Comparison of ENCODE assay signal across 8 mouse cellular contexts in the genomic region with DNA sequence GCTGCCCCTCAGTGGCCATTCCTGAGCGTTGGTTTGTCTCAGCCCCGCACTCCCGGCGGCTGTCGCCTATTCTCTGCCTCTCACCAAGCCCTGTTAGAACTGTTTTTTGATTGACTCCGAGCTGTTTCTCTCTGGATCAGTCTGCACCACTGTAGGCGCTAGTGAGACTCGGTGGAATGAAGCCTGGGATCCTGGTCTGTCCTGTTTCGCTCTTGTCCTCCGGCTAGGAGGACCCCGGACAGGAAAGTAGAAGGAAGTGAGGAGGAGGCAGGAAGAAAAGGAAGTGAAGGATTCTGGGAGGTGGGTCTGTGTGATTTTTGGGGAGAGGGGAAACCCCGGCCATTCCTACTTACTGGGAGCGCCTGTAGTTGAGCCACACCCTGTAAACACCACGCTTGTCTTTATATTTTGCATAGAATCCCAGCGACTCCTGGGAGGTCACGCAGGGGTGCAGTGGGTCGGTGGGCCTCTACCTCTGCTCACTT. TPM values are rescaled to one million over a fixed set of nuclear protein-coding genes. Genes with fewer than 3 reads are reported as not detected.
DNase-seq lines count a peak whose midpoint lies in the region; ATAC-seq lines count a peak whose summit lies in the region.

No protein-coding gene starts in this region.

- H3K9ac ChIP-seq in forebrain, embryonic 12.5 days: peak overlapping the region; percentile 80
- H3K9ac ChIP-seq in liver, embryonic 15.5 days: peak overlapping the region; percentile 72

- intact Hi-C loops in left cerebral cortex, postnatal 25 days (cut with DNase I): no loop called here
- intact Hi-C loops in left cerebral cortex, postnatal 14 days (cut with DNase I): loop anchor here (5.0 kb wide), 1 partner anchor 36 kb away; no protein-coding TSS in a partner anchor

- peak overlapping the region; percentile 69 for H3K4me2 ChIP-seq in forebrain, embryonic 12.5 days
- H3K4me2 ChIP-seq in liver, embryonic 15.5 days: peak overlapping the region; percentile 91

- H3K4me3 ChIP-seq in forebrain, embryonic 12.5 days (replicated peaks): peak overlapping the region; percentile 92
- peak overlapping the region; percentile 84 for H3K4me3 ChIP-seq in liver, embryonic 15.5 days (replicated peaks)

- H3K27ac ChIP-seq in forebrain, embryonic 12.5 days: peak overlapping the region; percentile 70
- peak overlapping the region; percentile 76 for H3K27ac ChIP-seq in liver, embryonic 15.5 days (replicated peaks)

- H3K27me3 ChIP-seq in forebrain, embryonic 12.5 days: peaks cover 34% of the 10 kb centered on the region
- H3K27me3 ChIP-seq in liver, embryonic 15.5 days: peaks cover 40% of the 10 kb centered on the region

- peak; percentile 42 to 69 for DNase-seq in left cerebral cortex, postnatal 25 days (ENCODE audit: low spot score in 2 of 2)
- DNase-seq in left cerebral cortex, postnatal 14 days (ENCODE audit: low spot score in 2 of 2): no peak
- peak; percentile 83 for DNase-seq in brain, adult 2 months (ENCODE audit: low read depth, low spot score)
- peak; percentile 74 for DNase-seq in induced T-regulatory cell, adult 2 months (ENCODE audit: low read depth)
- peak; percentile 79 for DNase-seq in neural tube, embryonic 10.5 days (ENCODE audit: extremely low spot score, low spot score)
- no peak for DNase-seq in layer of hippocampus, adult 9-10 months (ENCODE audit: low spot score)

- WGBS in forebrain, embryonic 12.5 days: under 1% methylated on average over 17 of the region's 17 CpGs
- WGBS in liver, embryonic 15.5 days (ENCODE audit: insufficient replicate concordance): under 1% methylated on average over 17 of the region's 17 CpGs

- H3K9me3 ChIP-seq in forebrain, embryonic 12.5 days: no peaks in the 10 kb centered on the region
- no peaks in the 10 kb centered on the region for H3K9me3 ChIP-seq in liver, embryonic 15.5 days (replicated peaks)

- ATAC-seq in forebrain, embryonic 12.5 days (ENCODE audit: low FRiP score): no peak
- ATAC-seq in liver, embryonic 15.5 days (ENCODE audit: insufficient read depth): peak; percentile 52

- H3K4me1 ChIP-seq in forebrain, embryonic 12.5 days: peaks cover 34% of the 10 kb centered on the region
- peaks cover 49% of the 10 kb centered on the region for H3K4me1 ChIP-seq in liver, embryonic 15.5 days (replicated peaks)

- H3K36me3 ChIP-seq in forebrain, embryonic 12.5 days (replicated peaks): peaks cover 22% of the 10 kb centered on the region
- H3K36me3 ChIP-seq in liver, embryonic 15.5 days (replicated peaks): peaks cover 8% of the 10 kb centered on the region; the same call in 1 of the 2 replicates

RNA-seq across cellular contexts. Expression of a gene that starts 0.7 kb away (rescaled TPM):
- 10 to 100 TPM in 1 of 2 experiments, 1 to 10 TPM in 1; 7.4 to 11.2 TPM for total RNA-seq in left cerebral cortex, postnatal 25 days (2021)
- 10 to 100 TPM; 10.3 to 12.6 TPM for total RNA-seq in left cerebral cortex, postnatal 14 days (2021)
- polyA plus RNA-seq in forebrain, embryonic 12.5 days (2016; fragmentation: Nextera tagmentation; extraction: Ambion mirVana): 44.6 and 48.1 TPM in 2 replicates
- 3.9 and 4.5 TPM in 2 replicates for polyA plus RNA-seq in liver, embryonic 15.5 days (2015; fragmentation: Nextera tagmentation; extraction: Ambion mirVana)

RNA-seq across cellular contexts. Expression of a gene that starts 10.6 kb away (rescaled TPM):
- total RNA-seq in left cerebral cortex, postnatal 25 days (2021): 10 to 100 TPM; 21.6 to 22.1 TPM
- 10 to 100 TPM; 20.3 to 20.4 TPM for total RNA-seq in left cerebral cortex, postnatal 14 days (2021)
- polyA plus RNA-seq in forebrain, embryonic 12.5 days (2016; fragmentation: Nextera tagmentation; extraction: Ambion mirVana): 7.1 and 7.4 TPM in 2 replicates
- 6.7 and 7.7 TPM in 2 replicates for polyA plus RNA-seq in liver, embryonic 15.5 days (2015; fragmentation: Nextera tagmentation; extraction: Ambion mirVana)

Comparison
In these comparisons a context has a peak if more than half of its experiments do, and no peak if none do; other contexts are left out.
1. DNase-seq: peak in left cerebral cortex, postnatal 25 days (2 of 2), brain, adult 2 months (single experiment), induced T-regulatory cell, adult 2 months (single experiment) and neural tube, embryonic 10.5 days (single experiment); none in left cerebral cortex, postnatal 14 days (0 of 2) and layer of hippocampus, adult 9-10 months (single experiment).